Mouse (Mus musculus): ENCODE data around the gene Rassf3. TPM values are rescaled to one million over a fixed set of nuclear protein-coding genes. Genes with fewer than 3 reads are reported as not detected.

Gene Rassf3
- polyA plus RNA-seq, 1 experiment, result 25.1 TPM

- Histone ChIP-seq H3K27ac (replicated peaks; ENCODE audit: low read depth, low read length) (peak overlapping the region; percentile 13; the same call in 1 of the 2 replicates), H3K4me1 (ENCODE audit: control insufficient read depth, insufficient read depth, insufficient read length, low read length) (peaks cover 78% of the 10 kb centered on the region)
Measured at GRCm38 (mm10) chr10:121423541-121424349, 52.4 kb downstream of the Rassf3 start.

GRCm38 (mm10) chr10:121422294-121422693 is 53.9 kb downstream of the Rassf3 start:
- Histone ChIP-seq H3K4me1 (ENCODE audit: control insufficient read depth, insufficient read depth, insufficient read length, low read length) (peaks cover 72% of the 10 kb centered on the region), H3K4me3 (ENCODE audit: insufficient read depth, low read depth, low read length) (no peak overlapping the region), H3K27ac (replicated peaks; ENCODE audit: low read depth, low read length) (peak overlapping the region; percentile 86)

More at GRCm38 (mm10) chr10:121423541-121424349, 52.4 kb downstream of the Rassf3 start:
- H3K4me3 ChIP-seq (ENCODE audit: insufficient read depth, low read depth, low read length), result no peak overlapping the region

- Histone ChIP-seq H3K4me1 (ENCODE audit: control insufficient read depth, insufficient read depth, insufficient read length, low read length) (peaks cover 69% of the 10 kb centered on the region), H3K4me3 (ENCODE audit: insufficient read depth, low read depth, low read length) (no peak overlapping the region), H3K27ac (replicated peaks; ENCODE audit: low read depth, low read length) (peak overlapping the region; percentile 86)
Measured at GRCm38 (mm10) chr10:121421657-121422290, 54.4 kb downstream of the Rassf3 start.

- Histone ChIP-seq H3K27ac (replicated peaks; ENCODE audit: low read depth, low read length) (peak overlapping the region; percentile 86), H3K4me1 (ENCODE audit: control insufficient read depth, insufficient read depth, insufficient read length, low read length) (peaks cover 66% of the 10 kb centered on the region)
Measured at GRCm38 (mm10) chr10:121421023-121421422, 55.1 kb downstream of the Rassf3 start.

GRCm38 (mm10) chr10:121419640-121420470 is 56.3 kb downstream of the Rassf3 start:
- H3K4me3 ChIP-seq (ENCODE audit: insufficient read depth, low read depth, low read length), result no peak overlapping the region
- peaks cover 56% of the 10 kb centered on the region for H3K4me1 ChIP-seq (ENCODE audit: control insufficient read depth, insufficient read depth, insufficient read length, low read length)
- H3K27ac ChIP-seq (replicated peaks; ENCODE audit: low read depth, low read length), result no peak overlapping the region; the same call in 1 of the 2 replicates

More at GRCm38 (mm10) chr10:121421023-121421422, 55.1 kb downstream of the Rassf3 start:
- H3K4me3 ChIP-seq (ENCODE audit: insufficient read depth, low read depth, low read length), result no peak overlapping the region

GRCm38 (mm10) chr10:121418835-121419234 is 57.3 kb downstream of the Rassf3 start:
- Histone ChIP-seq H3K4me3 (ENCODE audit: insufficient read depth, low read depth, low read length) (no peak overlapping the region), H3K4me1 (ENCODE audit: control insufficient read depth, insufficient read depth, insufficient read length, low read length) (peaks cover 50% of the 10 kb centered on the region), H3K27ac (replicated peaks; ENCODE audit: low read depth, low read length) (no peak overlapping the region)

- H3K4me1 ChIP-seq (ENCODE audit: control insufficient read depth, insufficient read depth, insufficient read length, low read length), result peaks cover 18% of the 10 kb centered on the region
- no peak overlapping the region for H3K27ac ChIP-seq (replicated peaks; ENCODE audit: low read depth, low read length)
- no peak overlapping the region for H3K4me3 ChIP-seq (ENCODE audit: insufficient read depth, low read depth, low read length)
Measured at GRCm38 (mm10) chr10:121414127-121414526, 62.0 kb downstream of the Rassf3 start.

- Histone ChIP-seq H3K4me1 (ENCODE audit: control insufficient read depth, insufficient read depth, insufficient read length, low read length) (peaks cover 10% of the 10 kb centered on the region), H3K27ac (replicated peaks; ENCODE audit: low read depth, low read length) (peak overlapping the region; percentile 88), H3K4me3 (ENCODE audit: insufficient read depth, low read depth, low read length) (no peak overlapping the region)
Measured at GRCm38 (mm10) chr10:121412824-121413223, 63.3 kb downstream of the Rassf3 start.

GRCm38 (mm10) chr10:121411721-121412455 is 64.3 kb downstream of the Rassf3 start:
- peak overlapping the region; percentile 65; the same call in 1 of the 2 replicates for H3K27ac ChIP-seq (replicated peaks; ENCODE audit: low read depth, low read length)
- no peak overlapping the region for H3K4me3 ChIP-seq (ENCODE audit: insufficient read depth, low read depth, low read length)
- peaks cover 7% of the 10 kb centered on the region for H3K4me1 ChIP-seq (ENCODE audit: control insufficient read depth, insufficient read depth, insufficient read length, low read length)

GRCm38 (mm10) chr10:121409717-121410116 is 66.4 kb downstream of the Rassf3 start:
- Histone ChIP-seq H3K4me3 (ENCODE audit: insufficient read depth, low read depth, low read length) (no peak overlapping the region), H3K4me1 (ENCODE audit: control insufficient read depth, insufficient read depth, insufficient read length, low read length) (peaks cover 7% of the 10 kb centered on the region), H3K27ac (replicated peaks; ENCODE audit: low read depth, low read length) (no peak overlapping the region)

- Histone ChIP-seq H3K27ac (replicated peaks; ENCODE audit: low read depth, low read length) (no peak overlapping the region), H3K4me3 (ENCODE audit: insufficient read depth, low read depth, low read length) (no peak overlapping the region), H3K4me1 (ENCODE audit: control insufficient read depth, insufficient read depth, insufficient read length, low read length) (no peaks in the 10 kb centered on the region)
Measured at GRCm38 (mm10) chr10:121403946-121404345, 72.2 kb downstream of the Rassf3 start.

- no peak overlapping the region for H3K27ac ChIP-seq (replicated peaks; ENCODE audit: low read depth, low read length)
- no peaks in the 10 kb centered on the region for H3K4me1 ChIP-seq (ENCODE audit: control insufficient read depth, insufficient read depth, insufficient read length, low read length)
- no peak overlapping the region for H3K4me3 ChIP-seq (ENCODE audit: insufficient read depth, low read depth, low read length)
Measured at GRCm38 (mm10) chr10:121403104-121403503, 73.0 kb downstream of the Rassf3 start.

GRCm38 (mm10) chr10:121401005-121401404 is 75.1 kb downstream of the Rassf3 start:
- Histone ChIP-seq H3K27ac (replicated peaks; ENCODE audit: low read depth, low read length) (no peak overlapping the region), H3K4me3 (ENCODE audit: insufficient read depth, low read depth, low read length) (no peak overlapping the region), H3K4me1 (ENCODE audit: control insufficient read depth, insufficient read depth, insufficient read length, low read length) (no peaks in the 10 kb centered on the region)

GRCm38 (mm10) chr10:121398599-121398998 is 77.5 kb downstream of the Rassf3 start:
- no peaks in the 10 kb centered on the region for H3K4me1 ChIP-seq (ENCODE audit: control insufficient read depth, insufficient read depth, insufficient read length, low read length)
- H3K4me3 ChIP-seq (ENCODE audit: insufficient read depth, low read depth, low read length), result no peak overlapping the region
- H3K27ac ChIP-seq (replicated peaks; ENCODE audit: low read depth, low read length), result no peak overlapping the region

Measured in brown adipose tissue, adult 24 weeks (tissue).